Mouse (Mus musculus): ENCODE results near the gene Psmb8. TPM values are rescaled to one million over a fixed set of nuclear protein-coding genes. Genes with fewer than 3 reads are reported as not detected.

Gene Psmb8
- total and polyA plus RNA-seq, 3 experiments: 133 to 144 TPM; not detected in 1

DNA sequence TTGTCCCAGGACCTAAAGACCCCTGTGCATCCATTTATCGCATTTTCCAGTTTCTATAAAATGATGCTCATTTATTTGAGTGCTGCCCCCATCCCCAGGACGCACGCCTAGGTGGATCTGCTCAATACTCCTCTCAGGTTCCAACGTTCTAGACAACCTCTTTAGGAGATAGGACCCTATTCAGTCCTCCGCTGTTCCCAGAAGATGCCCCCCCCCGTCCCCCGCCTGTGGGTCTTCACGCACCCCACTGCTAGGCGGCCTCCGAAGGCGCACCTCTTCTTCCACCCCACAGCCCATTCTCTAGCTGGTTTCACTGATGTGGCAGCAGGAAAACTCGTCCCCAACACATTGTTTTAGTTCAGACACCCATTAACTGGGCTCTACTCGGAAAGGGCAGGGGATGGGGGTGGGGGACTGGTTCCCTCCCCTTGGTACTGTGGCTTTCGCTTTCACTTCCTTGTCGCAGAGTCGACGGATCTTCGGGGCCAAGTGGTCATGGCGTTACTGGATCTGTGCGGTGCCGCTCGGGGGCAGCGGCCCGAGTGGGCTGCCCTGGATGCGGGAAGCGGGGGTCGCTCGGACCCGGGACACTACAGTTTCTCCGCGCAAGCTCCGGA is 491 bp downstream of the Psmb8 start (continued):
- TF ChIP-seq NELFE (IDR thresholded peaks at IDR 0.05; ENCODE audit: low read depth, low read length) (peak; percentile 20; the same call in 1 of the 2 replicates), MXI1 (IDR thresholded peaks at IDR 0.05; ENCODE audit: low read depth, low read length) (peak; percentile 29; the same call in 1 of the 2 replicates), GABPA (IDR thresholded peaks at IDR 0.05; ENCODE audit: low read depth, low read length) (no peak), TBP (IDR thresholded peaks at IDR 0.05; ENCODE audit: low read depth, low read length) (0 out of 2 replicates have a peak, but pooled peaks have one; percentile 5), MAZ (IDR thresholded peaks at IDR 0.05; ENCODE audit: low read depth, low read length) (no peak), ETS1 (IDR thresholded peaks at IDR 0.05; ENCODE audit: low read depth, low read length) (peak; percentile 80), SIN3A (IDR thresholded peaks at IDR 0.05; ENCODE audit: low read length) (no peak), BHLHE40 (IDR thresholded peaks at IDR 0.05; ENCODE audit: borderline replicate concordance, low read depth, low read length) (no peak), ELF1 (IDR thresholded peaks at IDR 0.05; ENCODE audit: low read depth, low read length) (no peak), KAT2A (conservative IDR thresholded peaks at IDR 0.05; ENCODE audit: low read depth, low read length) (no peak; the same call in 1 of the 2 replicates), MYC (IDR thresholded peaks at IDR 0.05; ENCODE audit: low read depth, low read length) (no peak)

- H3K27ac ChIP-seq (ENCODE audit: control insufficient read depth, low read depth, low read length): peak overlapping the region; percentile 59
- no peaks in the 10 kb centered on the region for H3K27me3 ChIP-seq (ENCODE audit: control insufficient read depth in 1 of 2, insufficient read depth in 2 of 2, low read length in 2 of 2)
- peaks cover 12 to 14% of the 10 kb centered on the region in 2 experiments for H3K4me1 ChIP-seq (ENCODE audit: control insufficient read depth in 1 of 2, insufficient read depth in 2 of 2, low read length in 2 of 2)
- peak overlapping the region; percentile 67 to 93 for H3K4me3 ChIP-seq (ENCODE audit: control insufficient read depth in 1 of 2, insufficient read depth in 1 of 2, low read depth in 2 of 2, low read length in 2 of 2)
- H3K9ac ChIP-seq (ENCODE audit: control insufficient read depth, low read depth, low read length, poor library complexity, severe bottlenecking): peak overlapping the region; percentile 88
- H3K36me3 ChIP-seq (ENCODE audit: control insufficient read depth in 1 of 2, insufficient read depth in 2 of 2, low read length in 2 of 2): peaks cover 0 to 5% of the 10 kb centered on the region in 2 experiments; a peak in 1 of 4 replicates
- H3K79me2 ChIP-seq (ENCODE audit: control insufficient read depth, insufficient read depth, low read length, poor library complexity): peaks cover 15% of the 10 kb centered on the region
- TF ChIP-seq TCF12 (IDR thresholded peaks at IDR 0.05; ENCODE audit: low read depth, low read length): 0 out of 2 replicates have a peak, but pooled peaks have one; percentile 16
- peak; percentile 3; the same call in 1 of the 2 replicates for TF ChIP-seq MXI1 (IDR thresholded peaks at IDR 0.05; ENCODE audit: low read depth, low read length)
- 0 out of 2 replicates have a peak, but pooled peaks have one; percentile 18 for TF ChIP-seq CHD2 (IDR thresholded peaks at IDR 0.05; ENCODE audit: low read length)
- peak in 1 of 2 experiments; percentile 4; a peak in 1 of 4 replicates for TF ChIP-seq EP300 (IDR thresholded peaks at IDR 0.05; ENCODE audit: low read depth in 1 of 2, low read length in 2 of 2)
- peak; percentile 49; the same call in 1 of the 2 replicates for TF ChIP-seq MYC (IDR thresholded peaks at IDR 0.05; ENCODE audit: low read depth, low read length)
- TF ChIP-seq MEF2A (IDR thresholded peaks at IDR 0.05; ENCODE audit: extremely low read depth, insufficient replicate concordance, low read depth, low read length, poor library complexity, severe bottlenecking): no peak
- peak; percentile 36; the same call in 1 of the 2 replicates for TF ChIP-seq TBP (IDR thresholded peaks at IDR 0.05; ENCODE audit: low read depth, low read length)
- no peak for TF ChIP-seq JUND (IDR thresholded peaks at IDR 0.05; ENCODE audit: low read depth, low read length)
- TF ChIP-seq MYB (IDR thresholded peaks at IDR 0.05; ENCODE audit: low read depth, low read length): no peak
- TF ChIP-seq SMC3 (IDR thresholded peaks at IDR 0.05; ENCODE audit: low read depth, low read length): no peak
- peak; percentile 71 for TF ChIP-seq MAX (IDR thresholded peaks at IDR 0.05; ENCODE audit: low read length)
- no peak for TF ChIP-seq POLR2AphosphoS5 (IDR thresholded peaks at IDR 0.05; ENCODE audit: borderline replicate concordance, low read depth, low read length)
- no peaks in the 10 kb centered on the region for H3K9me3 ChIP-seq (replicated peaks; ENCODE audit: insufficient read depth, low read length)
- peak; percentile 73 for DNase-seq (ENCODE audit: low read depth, low spot score)
These were observed 996 bp downstream of the Psmb8 start for GRCm38 (mm10) chr17:34198521-34198912.
